Mouse (Mus musculus) spleen, adult 2 months (tissue): ENCODE data around the gene Cacna1c. TPM values are rescaled to one million over a fixed set of nuclear protein-coding genes. Genes with fewer than 3 reads are reported as not detected.

ENCODE experiments used
- DNase-seq, 2 experiments: peaks; one replicate each; pipeline versions ENCODE4 v3.0.0 to v3.0.0-alpha.2; 2012 to 2021; ENCODE audit warnings: low spot score in 2 of 2, low read depth in 1 of 2
- H3K27ac ChIP-seq: fragments of 200-500 bp; 2 replicates; pipeline ENCODE4 v1.5.1; 2012; ENCODE audit warnings: low read length, inconsistent platforms; ENCODE audit not compliant: insufficient read depth
- H3K27me3 ChIP-seq: fragments of 200-500 bp; 2 replicates; pipeline ENCODE4 v1.6.1; 2012; ENCODE audit warnings: mild to moderate bottlenecking, moderate library complexity, low read length, inconsistent platforms; ENCODE audit not compliant: control insufficient read depth, insufficient read depth
- H3K36me3 ChIP-seq: fragments of 200-500 bp; 2 replicates; pipeline ENCODE4 v1.6.1; 2012; ENCODE audit warnings: mild to moderate bottlenecking, low read length, inconsistent platforms; ENCODE audit not compliant: control insufficient read depth, insufficient read depth
- H3K4me1 ChIP-seq: fragments of 200-500 bp; 2 replicates; pipeline ENCODE4 v1.6.1; 2011; ENCODE audit warnings: inconsistent platforms; ENCODE audit not compliant: control insufficient read depth, insufficient read depth, insufficient read length
- H3K4me3 ChIP-seq: fragments of 200-500 bp; 2 replicates; pipeline ENCODE4 v1.5.1; 2011; ENCODE audit warnings: mild to moderate bottlenecking, inconsistent platforms; ENCODE audit not compliant: insufficient read depth, insufficient read length; ENCODE audit errors: extremely low read depth
- CTCF ChIP-seq: fragments of 200-500 bp; IDR thresholded peaks from 2 replicates; pipeline ENCODE4 v1.5.1; 2011; ENCODE audit warnings: mild to moderate bottlenecking, inconsistent platforms; ENCODE audit not compliant: insufficient read depth, insufficient read length, insufficient replicate concordance; ENCODE audit errors: extremely low read depth
- POLR2A ChIP-seq: fragments of 200-500 bp; IDR thresholded peaks from 2 replicates; pipeline ENCODE4 v1.6.1; 2011; ENCODE audit warnings: low read depth, low read length, inconsistent platforms
- WGBS: fragments of 180-500 bp; shearing (Covaris S2); methylation state at CpG from one replicate; pipeline ENCODE4 v1.1.7; 2018; 5-methylcytosine and 5-hydroxymethylcytosine counted together
- polyA plus RNA-seq: library from polyadenylated mRNA; depleted of rRNA; stranded (reverse); fragments of >200 nt; gene quantifications from 2 replicates; pipeline ENCODE4 v1.2.3, GENCODE M21; 2012

The Cacna1c gene
- polyA plus RNA-seq, 1 experiment: 1.1 TPM

- TF ChIP-seq POLR2A (no peak), CTCF (no peak)
- Histone ChIP-seq H3K27me3 (no peaks in the 10 kb centered on the region), H3K27ac (no peak overlapping the region), H3K36me3 (no peaks in the 10 kb centered on the region), H3K4me1 (no peaks in the 10 kb centered on the region), H3K4me3 (no peak overlapping the region)
- no peak for DNase-seq
- 86% methylated on average over 5 of the region's 5 CpGs for WGBS
These were observed 437.2 kb downstream of the Cacna1c start for GRCm38 (mm10) chr6:118759015-118759414.

- H3K4me1 ChIP-seq: no peaks in the 10 kb centered on the region
- no peaks in the 10 kb centered on the region for H3K36me3 ChIP-seq
- 63% methylated on average over 7 of the region's 7 CpGs for WGBS
- H3K27ac ChIP-seq: no peak overlapping the region
- no peak for DNase-seq
- H3K4me3 ChIP-seq: no peak overlapping the region
- H3K27me3 ChIP-seq: no peaks in the 10 kb centered on the region
- no peak for TF ChIP-seq POLR2A
- TF ChIP-seq CTCF: no peak
These were observed 437.8 kb downstream of the Cacna1c start for GRCm38 (mm10) chr6:118758290-118758907.

GRCm38 (mm10) chr6:118757533-118758289 is 438.5 kb downstream of the Cacna1c start:
- Histone ChIP-seq H3K27me3 (no peaks in the 10 kb centered on the region), H3K36me3 (no peaks in the 10 kb centered on the region), H3K4me3 (no peak overlapping the region), H3K4me1 (no peaks in the 10 kb centered on the region), H3K27ac (no peak overlapping the region)
- 78% methylated on average over 12 of the region's 12 CpGs for WGBS
- DNase-seq: no peak
- TF ChIP-seq POLR2A (no peak), CTCF (no peak)

- H3K27ac ChIP-seq: no peak overlapping the region
- no peaks in the 10 kb centered on the region for H3K4me1 ChIP-seq
- H3K4me3 ChIP-seq: no peak overlapping the region
- DNase-seq: no peak
- no peaks in the 10 kb centered on the region for H3K27me3 ChIP-seq
- no peaks in the 10 kb centered on the region for H3K36me3 ChIP-seq
- TF ChIP-seq POLR2A (no peak), CTCF (no peak)
- WGBS: 55% methylated on average over 4 of the region's 4 CpGs
These were observed 439.7 kb downstream of the Cacna1c start for GRCm38 (mm10) chr6:118756511-118756910.

GRCm38 (mm10) chr6:118755768-118756167 is 440.4 kb downstream of the Cacna1c start:
- no peak overlapping the region for H3K27ac ChIP-seq
- H3K27me3 ChIP-seq: no peaks in the 10 kb centered on the region
- no peaks in the 10 kb centered on the region for H3K36me3 ChIP-seq
- 91% methylated on average over 5 of the region's 5 CpGs for WGBS
- no peak for DNase-seq
- H3K4me3 ChIP-seq: no peak overlapping the region
- no peak for TF ChIP-seq CTCF
- TF ChIP-seq POLR2A: no peak
- no peaks in the 10 kb centered on the region for H3K4me1 ChIP-seq

DNA sequence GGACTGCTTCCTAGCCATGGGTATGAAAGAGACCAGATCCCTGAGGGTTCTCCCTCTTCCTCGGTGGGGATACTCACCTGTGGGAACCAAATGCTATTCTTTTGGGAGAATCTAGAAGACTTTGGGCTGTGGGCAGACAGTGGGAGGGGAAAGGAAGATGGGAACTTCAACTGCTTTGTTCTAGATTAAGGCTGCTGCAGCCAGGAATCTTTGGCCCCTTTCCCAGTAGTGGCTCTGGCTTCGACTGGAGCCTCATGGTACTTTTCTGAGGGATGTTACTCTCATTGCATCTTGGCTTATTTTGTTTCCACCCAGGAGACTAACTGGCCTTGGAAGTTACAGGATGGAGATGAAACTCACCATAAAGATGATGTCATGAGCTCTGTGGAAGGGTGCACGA is 441.8 kb downstream of the Cacna1c start:
- no peaks in the 10 kb centered on the region for H3K27me3 ChIP-seq
- DNase-seq: no peak
- H3K4me1 ChIP-seq: no peaks in the 10 kb centered on the region
- no peak overlapping the region for H3K4me3 ChIP-seq
- WGBS: 83% methylated on average over 3 of the region's 3 CpGs
- TF ChIP-seq CTCF: no peak
- TF ChIP-seq POLR2A: no peak
- H3K27ac ChIP-seq: no peak overlapping the region
- no peaks in the 10 kb centered on the region for H3K36me3 ChIP-seq

DNA sequence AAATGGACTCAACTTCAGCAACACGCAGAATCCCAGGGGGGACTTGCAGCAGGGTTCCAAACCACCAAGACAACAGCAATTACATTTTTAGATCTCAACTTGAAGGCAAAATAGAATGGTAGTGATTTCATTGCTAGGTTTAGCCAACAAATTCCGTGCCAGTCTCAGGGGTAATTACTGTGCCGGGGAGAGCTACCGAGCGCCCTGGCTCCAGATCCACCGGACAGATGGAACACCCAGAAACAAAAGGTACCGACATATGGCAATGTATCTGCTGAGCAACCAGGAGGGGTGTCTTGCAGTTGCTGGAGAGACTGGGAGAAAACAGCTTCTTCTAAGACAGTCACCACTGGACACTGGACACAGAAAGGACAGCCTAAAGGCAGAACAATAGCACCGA is 442.4 kb downstream of the Cacna1c start:
- H3K27me3 ChIP-seq: no peaks in the 10 kb centered on the region
- no peak overlapping the region for H3K27ac ChIP-seq
- H3K4me1 ChIP-seq: no peaks in the 10 kb centered on the region
- WGBS: 96% methylated on average over 8 of the region's 8 CpGs
- H3K4me3 ChIP-seq: no peak overlapping the region
- TF ChIP-seq CTCF (no peak), POLR2A (no peak)
- no peaks in the 10 kb centered on the region for H3K36me3 ChIP-seq
- no peak for DNase-seq
